Mouse (Mus musculus) CH12F3 (cell line): ENCODE data around the gene Pqlc3.
"Not testable (repeated sequence)": the region's sequence is repeated elsewhere in the genome, so short reads cannot be mapped to it uniquely, and the experiment has no call there.

Source experiments
- in situ Hi-C: fragments of 300-500 bp; cut with MboI; formaldehyde crosslinking; loops from 2 replicates; pipeline ENCODE4 v1.14.3; 2020; ENCODE audit warnings: low sequenced_read_pairs

Gene Pqlc3

DNA sequence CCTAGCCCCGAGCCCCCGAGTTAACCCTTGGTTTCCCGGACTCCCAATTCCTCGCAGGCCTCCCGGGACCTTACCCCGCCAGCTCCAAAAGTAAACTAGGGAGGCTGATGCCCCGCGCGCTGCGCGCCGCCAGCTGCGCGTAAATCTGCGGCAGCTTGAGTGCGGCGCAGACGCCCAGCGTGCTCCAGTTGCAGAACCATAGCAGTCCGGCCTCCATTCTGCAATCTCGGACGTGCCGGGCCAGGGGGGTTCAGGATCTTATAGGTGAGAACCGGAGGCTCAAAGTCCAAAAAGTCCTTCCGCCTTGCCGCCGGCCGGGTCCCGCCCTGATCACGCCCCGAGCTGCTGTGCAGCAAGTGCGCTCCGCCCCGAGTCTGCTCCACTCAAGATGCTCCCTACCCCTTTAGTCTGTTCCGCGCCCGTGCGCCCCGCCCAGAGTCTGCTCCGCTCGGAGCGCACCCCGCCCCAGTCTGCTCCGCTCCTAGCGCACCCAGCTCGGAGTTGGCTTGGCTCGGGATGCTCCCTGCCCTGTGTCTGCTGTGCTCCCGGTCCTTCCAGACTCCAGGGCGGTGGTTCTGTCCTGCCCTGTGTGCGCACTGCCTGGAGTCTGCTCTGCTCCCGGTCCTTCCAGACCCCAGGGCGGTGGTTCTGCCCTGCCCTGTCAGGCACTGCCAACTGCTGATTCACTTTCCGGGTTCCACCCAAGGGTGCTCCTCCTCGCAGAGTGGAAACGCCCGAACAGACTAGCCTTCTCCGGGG lies at the start of gene Pqlc3:
TSS of gene Pqlc3 (minus strand) at position 670 of the 759 bp plus-strand sequence.
- in situ Hi-C loops: no loop called here

DNA sequence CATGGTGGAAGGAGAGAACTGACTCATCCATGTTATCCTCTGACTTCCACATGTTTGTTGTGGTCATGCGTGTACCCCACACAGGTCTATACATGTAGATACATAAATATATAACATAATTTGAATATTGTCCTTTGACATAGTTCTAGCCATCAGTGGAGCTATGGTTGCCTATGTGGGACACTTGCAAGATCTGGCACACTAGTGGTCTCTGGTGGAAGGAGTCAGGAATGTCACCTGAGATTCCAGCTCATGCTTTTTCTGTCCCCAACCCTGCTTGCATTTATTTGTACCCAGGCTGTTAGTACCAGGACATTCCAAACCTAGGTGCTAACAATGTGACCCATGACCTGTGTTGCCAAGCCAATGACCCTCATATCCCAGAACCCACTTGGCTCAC lies 49.6 kb upstream of the Pqlc3 start:
- in situ Hi-C loops: loop anchor here (25.0 kb wide), 1 partner anchor 213 kb away; the partner anchor contains the start of gene Pdia6

DNA sequence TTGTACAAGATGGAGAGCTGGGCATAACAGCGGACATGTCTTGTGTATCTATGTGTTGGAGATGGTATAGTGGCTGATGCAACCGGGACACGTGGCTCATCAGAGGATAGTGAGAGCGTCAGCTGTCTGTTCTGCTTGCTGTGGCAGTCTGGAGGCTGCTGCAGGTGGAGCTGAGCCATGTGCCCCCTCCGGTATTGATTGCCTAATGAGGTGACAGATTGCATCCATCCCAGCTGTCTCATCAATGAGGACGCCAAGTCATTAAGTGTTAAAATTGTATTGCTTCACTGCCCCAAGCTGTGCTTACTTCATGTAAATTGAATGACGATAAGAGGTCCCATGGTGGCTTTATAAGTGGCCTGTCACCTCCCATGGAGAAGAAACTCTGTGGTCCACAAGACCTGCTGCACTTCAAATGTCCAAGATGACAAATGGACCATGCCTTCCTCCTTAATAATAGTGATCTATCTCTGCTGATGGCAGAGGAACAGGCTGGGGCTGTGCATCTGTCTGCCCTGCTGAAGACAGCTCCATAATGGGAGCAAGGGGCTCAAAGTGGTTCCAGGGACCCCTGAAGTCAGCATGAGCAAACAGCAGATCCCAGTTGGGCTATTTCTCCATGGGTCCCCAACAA lies 48.9 kb upstream of the Pqlc3 start:
- in situ Hi-C loops: loop anchor here (25.0 kb wide), 1 partner anchor 213 kb away; the partner anchor contains the start of gene Pdia6

DNA sequence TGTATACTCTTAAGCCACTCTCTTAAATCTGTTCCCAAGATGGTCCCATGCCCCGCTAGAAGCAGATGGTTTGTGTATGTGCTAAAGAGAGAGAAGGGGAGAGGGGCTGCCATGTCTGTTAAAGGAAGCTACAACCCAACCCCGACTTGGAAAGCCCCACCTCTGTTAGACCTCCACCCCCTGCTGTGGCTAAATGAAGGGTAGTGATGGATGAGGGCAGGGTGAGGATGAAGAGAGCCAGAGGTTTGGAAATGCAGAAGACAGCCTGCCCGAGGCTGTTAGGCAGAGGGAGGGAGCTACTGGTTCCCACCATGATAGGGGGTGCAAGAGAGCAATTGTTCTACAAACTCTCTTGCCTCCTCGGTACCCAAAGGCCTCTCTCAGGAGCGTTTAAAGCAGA lies 43.1 kb upstream of the Pqlc3 start:
- in situ Hi-C loops: loop anchor here (25.0 kb wide), 1 partner anchor 219 kb away; the partner anchor contains the start of gene Pdia6

DNA sequence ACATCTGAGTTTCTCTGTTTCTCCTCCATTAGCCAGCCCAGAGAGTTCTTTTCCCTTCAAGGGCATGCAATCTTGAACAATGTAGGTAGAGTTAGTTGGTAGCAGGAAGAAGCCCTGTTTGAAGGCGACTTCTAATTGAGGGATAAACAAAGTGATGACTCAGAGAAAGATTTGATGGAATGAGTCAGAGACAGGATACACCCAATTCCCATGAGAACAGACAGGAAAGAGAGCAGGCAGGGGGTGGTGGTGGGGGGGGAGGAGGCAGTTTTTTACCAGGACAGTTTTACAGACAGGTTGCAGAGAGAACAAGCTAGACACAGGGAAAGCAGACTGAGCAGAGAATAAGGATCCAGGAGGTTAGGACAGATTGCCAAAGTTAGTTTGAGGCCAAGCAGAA lies 40.4 kb upstream of the Pqlc3 start:
- in situ Hi-C loops: loop anchor here (25.0 kb wide), 1 partner anchor 222 kb away; the partner anchor contains the start of gene Pdia6

DNA sequence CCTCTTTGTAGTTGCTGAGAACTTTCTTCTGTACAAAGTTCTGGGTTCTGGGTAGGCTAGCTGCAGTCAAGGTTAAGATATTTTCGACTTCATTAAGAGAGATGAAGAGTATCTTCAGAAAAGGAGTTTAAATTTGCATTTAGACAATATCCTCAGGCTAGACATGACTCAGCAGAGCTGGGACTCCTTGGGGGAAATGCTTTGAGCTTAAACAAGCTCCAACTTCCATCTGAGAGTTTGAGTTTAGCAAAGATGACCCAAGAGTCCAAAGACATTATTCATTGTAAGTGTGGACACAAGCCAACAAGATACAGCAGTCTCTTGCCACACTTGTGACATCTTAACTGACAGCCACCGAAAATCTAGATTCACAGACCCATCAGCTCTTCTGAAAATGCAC lies 39.2 kb upstream of the Pqlc3 start:
- in situ Hi-C loops: loop anchor here (25.0 kb wide), 1 partner anchor 223 kb away; the partner anchor contains the start of gene Pdia6

DNA sequence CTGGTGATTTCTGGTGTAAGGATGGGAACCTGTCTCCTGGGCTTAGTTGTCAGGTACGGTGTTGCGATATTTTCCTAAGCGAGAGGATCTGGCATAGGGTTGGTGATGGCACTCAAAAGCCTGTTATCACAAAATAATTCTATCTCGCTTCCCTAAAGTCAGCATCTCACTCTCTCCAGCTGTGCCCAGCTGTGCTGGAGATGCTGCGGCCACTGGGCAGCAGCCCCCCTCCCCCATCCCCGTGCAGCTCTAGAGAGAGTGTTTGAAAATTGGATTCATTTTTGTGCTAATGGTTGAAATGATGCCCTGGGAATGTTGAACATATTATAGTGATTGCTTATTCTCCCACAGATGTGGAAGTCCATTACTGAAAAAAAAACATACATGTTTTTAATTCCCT lies 38.0 kb upstream of the Pqlc3 start:
- in situ Hi-C loops: loop anchor here (25.0 kb wide), 1 partner anchor 224 kb away; the partner anchor contains the start of gene Pdia6

DNA sequence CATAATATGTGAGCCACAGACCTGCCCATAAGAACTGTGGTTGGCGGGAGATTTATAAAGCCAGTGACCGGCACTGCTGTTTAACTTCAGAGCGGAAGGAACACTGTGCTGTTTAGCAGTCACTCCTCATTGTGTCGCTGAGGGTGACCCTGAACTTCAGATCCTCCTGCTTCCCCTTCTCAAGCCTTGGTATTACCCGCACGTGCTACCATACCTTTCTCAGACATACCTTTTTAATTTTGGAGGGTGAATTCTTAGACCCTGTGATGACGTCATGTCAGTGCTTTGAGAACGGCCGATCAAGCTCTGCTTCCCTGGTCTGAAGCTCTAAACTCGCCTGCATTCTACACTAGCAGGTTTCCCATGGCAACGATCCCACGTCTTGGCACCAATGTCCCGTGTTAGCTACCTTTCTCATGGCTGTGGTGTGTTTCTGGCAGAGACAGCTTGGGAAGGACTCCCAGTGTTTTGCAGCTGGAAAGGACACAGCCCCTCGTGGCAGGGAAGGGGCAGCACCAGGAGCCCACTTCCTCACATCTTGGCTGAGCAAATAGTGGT lies 36.9 kb upstream of the Pqlc3 start:
- in situ Hi-C loops: loop anchor here (25.0 kb wide), 1 partner anchor 225 kb away; the partner anchor contains the start of gene Pdia6

DNA sequence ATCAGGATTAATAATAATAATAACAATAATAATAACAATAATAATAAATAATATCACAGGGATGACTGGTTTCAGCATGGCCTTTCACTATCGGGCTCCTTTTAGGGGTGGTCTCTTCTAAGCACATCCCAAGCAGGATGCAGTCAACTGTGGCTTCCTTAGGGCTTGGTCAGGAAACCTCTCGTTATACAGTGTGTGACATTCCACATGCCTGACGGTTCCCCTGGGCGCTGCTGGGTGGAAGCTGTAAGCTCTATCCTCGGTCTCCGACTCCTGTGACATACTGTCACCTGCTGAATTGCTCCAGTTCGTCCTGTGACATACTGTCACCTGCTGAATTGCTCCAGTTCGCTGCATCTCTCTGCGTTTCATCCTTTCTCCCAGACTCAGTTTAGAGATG lies 36.3 kb upstream of the Pqlc3 start:
- in situ Hi-C loops: loop anchor here (25.0 kb wide), 1 partner anchor 226 kb away; the partner anchor contains the start of gene Pdia6

DNA sequence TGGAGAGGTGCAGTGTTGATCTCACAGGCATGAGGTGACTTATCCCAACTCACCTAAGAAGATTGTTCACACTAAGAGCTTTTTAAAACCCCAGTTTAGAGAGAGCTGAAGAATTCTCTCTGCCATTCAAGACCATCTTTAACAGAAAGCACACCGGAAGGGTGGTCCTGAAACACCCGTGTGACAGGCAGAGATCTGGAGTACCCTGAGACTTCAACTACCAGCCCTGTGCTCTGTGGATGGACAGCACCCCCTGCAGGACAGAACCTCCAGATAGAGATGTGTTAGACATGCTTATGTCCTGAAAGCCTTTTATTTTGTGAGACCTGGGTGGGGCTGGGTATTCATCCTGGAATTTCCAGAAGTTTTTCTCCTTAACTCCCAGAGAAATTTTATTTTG lies 34.9 kb upstream of the Pqlc3 start:
- in situ Hi-C loops: loop anchor here (25.0 kb wide), 1 partner anchor 227 kb away; the partner anchor contains the start of gene Pdia6

DNA sequence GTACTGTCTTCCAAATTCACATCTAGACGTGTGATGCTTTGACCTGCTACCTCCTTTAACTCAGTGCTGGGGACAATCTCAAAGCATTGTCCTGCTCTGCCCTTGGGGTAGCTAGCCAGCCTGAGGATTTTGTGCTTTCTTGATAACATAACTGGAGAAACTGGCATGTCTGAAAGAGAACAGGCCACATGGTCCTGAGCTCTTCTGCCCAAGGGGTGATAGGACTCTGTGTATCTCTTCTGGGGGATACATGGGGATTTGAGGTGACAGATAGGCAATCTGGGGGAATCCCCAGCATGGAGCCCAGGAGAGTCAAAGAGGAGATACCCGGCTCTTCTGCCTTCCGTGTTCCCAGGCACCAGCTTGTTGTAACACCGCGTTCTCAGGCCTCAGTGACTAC lies 34.5 kb upstream of the Pqlc3 start:
- in situ Hi-C loops: loop anchor here (25.0 kb wide), 1 partner anchor 228 kb away; the partner anchor contains the start of gene Pdia6

DNA sequence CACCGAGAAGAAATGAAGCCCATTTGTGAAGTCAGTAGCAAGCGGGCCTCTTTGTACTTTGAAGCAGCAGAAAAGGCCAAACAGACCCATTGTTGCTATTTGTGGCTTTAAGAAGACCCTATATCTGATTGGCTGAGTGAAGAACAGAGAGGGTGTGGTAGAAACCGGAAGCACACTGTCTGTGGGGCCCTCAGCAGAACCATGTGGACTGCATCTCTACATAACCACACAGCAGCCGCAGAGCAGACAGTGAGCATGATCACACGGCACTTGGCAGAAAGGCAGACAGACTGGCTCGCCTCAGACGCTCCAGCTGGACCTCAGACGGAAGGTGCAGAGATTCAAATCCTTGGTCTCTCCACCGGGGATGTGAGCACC lies 33.2 kb upstream of the Pqlc3 start:
- in situ Hi-C loops: loop anchor here (25.0 kb wide), 1 partner anchor 229 kb away; the partner anchor contains the start of gene Pdia6

DNA sequence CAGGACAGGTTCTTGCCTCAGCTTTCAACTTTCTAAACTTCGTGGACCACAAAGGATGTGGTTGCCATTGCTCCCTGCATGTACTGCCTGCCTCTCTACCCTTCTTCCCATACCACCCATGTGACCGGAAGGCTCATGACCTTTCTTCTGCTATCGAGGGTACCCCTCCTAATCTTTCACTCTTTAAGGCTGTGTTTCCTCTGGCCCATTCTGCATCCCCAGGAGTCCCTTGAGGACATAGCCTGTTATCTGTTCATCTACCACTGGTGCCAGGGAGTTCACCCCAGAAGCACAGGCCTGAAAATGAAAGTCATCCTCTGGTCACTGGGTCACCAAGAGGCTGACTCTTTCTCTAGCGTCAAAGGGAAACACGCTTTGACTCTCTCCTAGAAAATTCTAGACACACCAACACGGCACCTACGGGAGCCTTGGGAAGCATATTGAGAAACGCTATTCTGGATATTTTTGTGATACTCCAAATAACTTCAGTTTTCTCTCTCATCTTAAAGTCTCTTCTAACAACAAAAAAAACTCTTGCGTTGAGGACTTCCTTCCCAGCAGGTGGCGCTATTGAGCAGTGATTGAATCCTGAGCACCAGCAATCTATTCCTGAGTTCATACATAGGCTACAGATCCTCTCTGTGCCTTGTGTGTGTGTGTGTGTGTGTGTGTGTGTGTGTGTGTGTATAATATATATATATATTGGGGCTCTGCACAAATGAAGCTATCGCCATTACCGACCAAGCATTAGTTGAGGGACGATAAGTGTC lies 32.7 kb upstream of the Pqlc3 start:
- in situ Hi-C loops: loop anchor here (25.0 kb wide), 1 partner anchor 229 kb away; the partner anchor contains the start of gene Pdia6

DNA sequence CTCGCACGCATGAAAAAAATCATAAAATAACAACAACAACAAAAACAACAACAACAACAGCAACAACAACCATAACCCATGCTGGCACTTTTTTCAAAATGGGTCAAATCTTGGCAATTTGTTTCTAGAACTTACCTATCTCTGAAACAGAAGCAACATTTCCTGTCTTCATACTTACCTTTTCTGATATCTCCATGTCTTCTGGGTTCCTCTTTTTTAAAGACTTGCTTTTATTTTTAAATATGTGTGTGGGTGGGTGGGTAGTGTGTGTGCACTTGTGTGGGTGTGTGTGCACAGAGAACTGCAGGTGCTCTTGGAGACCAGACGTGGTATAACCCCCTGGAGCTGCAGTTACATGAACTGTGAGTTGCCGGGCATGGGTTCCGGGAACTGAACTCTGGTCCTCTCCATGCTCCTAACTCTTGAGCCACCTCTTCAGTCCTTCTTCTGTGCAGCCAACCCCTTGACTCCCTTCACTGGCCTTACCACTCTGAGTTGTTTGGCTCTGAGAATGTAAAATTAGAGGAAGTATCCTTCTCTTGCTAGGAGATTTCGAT lies 24.4 kb upstream of the Pqlc3 start:
- in situ Hi-C loops: loop anchor here (25.0 kb wide), 1 partner anchor 238 kb away; the partner anchor contains the start of gene Pdia6

DNA sequence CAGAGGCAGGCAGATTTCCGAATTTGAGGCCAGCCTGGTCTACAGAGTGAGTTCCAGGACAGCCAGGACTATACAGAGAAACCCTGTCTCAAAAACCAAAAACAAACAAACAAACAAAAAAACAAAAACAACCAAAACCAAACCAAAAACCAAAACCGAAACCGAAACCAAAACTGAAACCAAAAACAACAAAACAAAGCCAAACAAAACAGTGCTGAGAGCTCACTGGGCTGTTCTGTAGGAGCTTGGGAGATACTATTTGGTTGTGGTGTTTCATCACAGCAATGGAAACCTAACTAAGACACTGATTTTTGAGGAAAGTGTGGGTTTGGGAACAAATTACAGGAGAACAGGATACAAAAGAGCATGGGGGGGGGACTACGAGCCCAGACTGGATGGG lies 21.9 kb upstream of the Pqlc3 start:
- in situ Hi-C loops: no loop called here

DNA sequence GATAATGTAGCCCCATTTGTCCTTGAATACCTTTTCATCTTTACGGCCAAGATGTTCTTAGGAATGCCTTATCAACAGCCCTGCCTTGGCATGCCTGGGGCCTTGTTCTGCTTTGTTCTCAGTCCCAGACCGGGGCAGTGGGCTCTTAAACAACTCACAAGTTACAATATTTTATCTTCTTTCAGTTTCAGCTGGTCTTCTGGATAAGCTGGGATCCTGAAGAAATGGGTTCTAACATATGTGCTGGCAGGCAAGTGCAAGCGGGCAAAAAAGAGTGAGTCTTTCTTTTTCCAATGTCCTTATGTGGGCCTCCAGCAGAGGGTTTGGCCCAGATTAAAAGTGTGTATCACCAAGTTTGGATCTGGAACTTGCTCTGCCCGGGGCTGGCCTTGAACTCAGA lies 20.9 kb upstream of the Pqlc3 start:
- in situ Hi-C loops: not testable (repeated sequence)

DNA sequence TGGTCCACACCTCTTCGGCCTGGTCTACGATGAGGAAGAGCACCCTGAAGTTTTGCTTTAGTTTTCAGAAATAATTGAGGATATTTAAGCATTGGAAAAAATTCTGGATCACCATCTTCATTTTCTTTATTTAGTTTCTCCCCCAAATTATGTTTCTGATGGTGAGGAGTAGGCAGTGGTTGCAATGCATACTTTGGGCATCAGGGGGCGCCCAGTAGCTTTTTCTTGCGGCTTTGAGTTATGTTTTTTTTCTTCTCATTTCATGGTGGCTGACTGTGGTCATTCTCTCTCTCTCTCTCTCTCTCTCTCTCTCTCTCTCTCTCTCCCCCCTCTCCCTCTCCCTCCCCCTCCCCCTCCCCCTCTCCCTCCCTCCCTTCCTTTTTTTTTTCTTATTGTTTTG lies 18.3 kb upstream of the Pqlc3 start:
- in situ Hi-C loops: no loop called here

DNA sequence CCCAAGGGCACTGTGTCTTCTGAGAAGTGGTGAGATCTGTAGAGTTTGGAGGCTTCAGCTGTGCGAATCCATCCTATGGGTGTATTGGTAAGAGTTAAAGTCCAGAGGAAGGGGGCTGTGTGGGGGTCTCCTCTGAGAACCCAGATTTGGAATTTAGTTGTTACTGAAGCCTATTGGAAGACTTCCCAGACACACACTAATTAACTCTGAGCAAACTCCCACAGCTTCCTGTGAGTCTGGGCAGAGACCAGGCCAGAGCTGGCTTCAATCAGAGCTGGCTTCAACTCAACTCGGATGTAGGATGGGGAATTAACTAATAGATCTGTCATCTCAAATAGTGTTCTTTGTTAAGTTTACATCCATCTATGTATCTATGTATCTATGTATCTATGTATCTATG lies 15.5 kb upstream of the Pqlc3 start:
- in situ Hi-C loops: no loop called here

DNA sequence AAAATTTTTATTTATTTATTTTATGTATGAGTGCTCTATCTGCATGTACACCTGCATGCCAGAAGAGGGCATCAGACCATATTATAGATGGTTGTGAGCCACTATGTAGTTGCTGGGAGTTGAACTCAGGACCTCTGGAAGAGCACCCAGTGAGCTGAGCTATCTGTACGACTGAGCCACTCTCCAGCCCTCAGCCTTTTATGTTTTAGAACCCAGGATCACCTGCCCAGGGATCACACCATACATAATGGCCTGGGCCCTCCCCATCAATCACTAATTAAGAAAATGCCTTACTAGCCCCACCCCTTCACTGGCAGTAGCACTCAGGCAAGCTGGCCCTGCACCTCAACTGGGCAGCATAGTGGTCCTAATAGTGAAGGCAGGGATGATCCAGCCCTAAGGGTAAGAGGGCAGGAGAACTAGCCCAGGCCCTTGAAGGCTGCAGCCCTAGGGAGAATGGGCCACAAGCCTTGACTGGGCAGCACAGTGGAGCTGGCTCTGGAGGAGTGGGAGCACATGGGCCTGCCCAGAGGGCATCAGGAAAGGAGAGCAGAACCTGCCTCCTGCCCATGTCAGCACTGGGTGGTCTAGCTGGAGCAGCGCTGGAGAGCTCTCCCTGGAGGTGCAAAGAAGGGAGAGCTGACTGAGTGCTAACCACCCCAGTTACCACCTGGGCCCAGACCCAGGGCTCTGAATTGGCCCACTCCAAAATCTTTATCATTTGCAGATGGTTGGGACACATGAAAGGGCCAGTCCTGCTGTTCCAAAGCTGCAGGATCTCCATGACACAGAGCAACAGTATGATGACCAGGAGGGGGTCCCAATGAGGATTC lies 12.1 kb upstream of the Pqlc3 start:
- in situ Hi-C loops: no loop called here
